Mouse (Mus musculus): ENCODE measurements around the gene Adamts16.
"Not testable (repeated sequence)": the region's sequence is repeated elsewhere in the genome, so short reads cannot be mapped to it uniquely, and the experiment has no call there.

The Adamts16 gene

GRCm38 (mm10) chr13:70841421-70841904, at the start of gene Adamts16:
Gene Adamts16, minus strand, starts transcription at chr13:70841811.
- no peak for DNase-seq

GRCm38 (mm10) chr13:70887136-70887535, 45.5 kb upstream of the Adamts16 start:
- no peak for DNase-seq

GRCm38 (mm10) chr13:70885006-70885405, 43.4 kb upstream of the Adamts16 start:
- no peak for DNase-seq

- DNase-seq, result no peak
These were observed 42.6 kb upstream of the Adamts16 start for GRCm38 (mm10) chr13:70883891-70884890.

- DNase-seq, result not testable (repeated sequence)
These were observed 38.4 kb upstream of the Adamts16 start for GRCm38 (mm10) chr13:70879971-70880370.

- DNase-seq, result no peak
These were observed 35.9 kb upstream of the Adamts16 start for GRCm38 (mm10) chr13:70877550-70877913.

GRCm38 (mm10) chr13:70876648-70877549, 35.3 kb upstream of the Adamts16 start:
- DNase-seq, result no peak

GRCm38 (mm10) chr13:70875411-70875949, 33.9 kb upstream of the Adamts16 start:
- no peak for DNase-seq

GRCm38 (mm10) chr13:70874741-70875140, 33.1 kb upstream of the Adamts16 start:
- no peak for DNase-seq

- not testable (repeated sequence) for DNase-seq
These were observed 32.2 kb upstream of the Adamts16 start for GRCm38 (mm10) chr13:70873851-70874250.

- DNase-seq, result no peak
These were observed 29.4 kb upstream of the Adamts16 start for GRCm38 (mm10) chr13:70871049-70871448.

- no peak for DNase-seq
These were observed 25.5 kb upstream of the Adamts16 start for GRCm38 (mm10) chr13:70866971-70867625.

- no peak for DNase-seq
These were observed 24.3 kb upstream of the Adamts16 start for GRCm38 (mm10) chr13:70865867-70866266.

GRCm38 (mm10) chr13:70862162-70862908, 20.7 kb upstream of the Adamts16 start:
- no peak for DNase-seq

- DNase-seq, result no peak
These were observed 12.0 kb upstream of the Adamts16 start for GRCm38 (mm10) chr13:70853601-70854000.

GRCm38 (mm10) chr13:70846933-70847332, 5.3 kb upstream of the Adamts16 start:
- DNase-seq, result no peak

GRCm38 (mm10) chr13:70845526-70845925, 3.9 kb upstream of the Adamts16 start:
- DNase-seq, result no peak

- DNase-seq, result no peak
These were observed 515 bp upstream of the Adamts16 start for GRCm38 (mm10) chr13:70842126-70842525.

GRCm38 (mm10) chr13:70840161-70840560, 1.4 kb downstream of the Adamts16 start:
- peak in 1 of 2 experiments; percentile 2 for DNase-seq

GRCm38 (mm10) chr13:70837571-70837970, 4.0 kb downstream of the Adamts16 start:
- no peak for DNase-seq

GRCm38 (mm10) chr13:70836246-70836645, 5.4 kb downstream of the Adamts16 start:
- no peak for DNase-seq
